Mouse (Mus musculus) liver, adult 2 months (tissue): ENCODE measurements at regions not wholly inside any gene's neighbourhood (a gene's known extent, or its start where the extent isn't known, plus 50 kb on each side); places are given as distances from the start of the nearest gene placed in this dataset.

Source experiments
- CTCF ChIP-seq: fragments of 200-500 bp; IDR thresholded peaks from 2 replicates; pipeline ENCODE4 v1.5.1; 2011; ENCODE audit warnings: low read depth, low read length, control low read depth
- POLR2A ChIP-seq: fragments of 200-500 bp; IDR thresholded peaks from 2 replicates; pipeline ENCODE4 v1.6.1; 2011; ENCODE audit warnings: low read length, control low read depth; ENCODE audit not compliant: insufficient read depth; ENCODE audit errors: extremely low read depth

- no peak for TF ChIP-seq POLR2A
- TF ChIP-seq CTCF, result peak; percentile 51
These were observed 84.6 kb downstream of the Zfp330 start for GRCm38 (mm10) chr8:82689322-82689721.
